Mouse (Mus musculus) left cerebral cortex, adult 6 months (tissue): ENCODE results near the gene Sh3bp5. TPM values are rescaled to one million over a fixed set of nuclear protein-coding genes. Genes with fewer than 3 reads are reported as not detected.

Experiments
- long read RNA-seq, 2 experiments: library from polyadenylated mRNA; unstranded; transcript quantifications; one replicate each; pipeline ENCODE4 v2.0.0; 2019 to 2020
- polyA plus RNA-seq: library from polyadenylated mRNA; unstranded; fragments of <200 nt; fragmentation: Nextera tagmentation; gene quantifications from 2 replicates; pipeline ENCODE4 v1.2.3, GENCODE M21; 2021

Gene Sh3bp5
- 22.4 and 23.5 TPM in 2 replicates for polyA plus RNA-seq
- long read RNA-seq, experiment 1, transcript Sh3bp5-201 (9 exons, 2,684 nt) = major isoform, 129 of 145 reads
- long read RNA-seq, experiment 1, partial matches to known transcripts = 7 of 145 reads
- long read RNA-seq, experiment 1, other reads (novel, unspliced or antisense) = 9 of 145 reads
- long read RNA-seq, experiment 2, transcript Sh3bp5-201 (9 exons, 2,684 nt) = major isoform, 34 of 48 reads
- long read RNA-seq, experiment 2, partial matches to known transcripts = 10 of 48 reads
- long read RNA-seq, experiment 2, other reads (novel, unspliced or antisense) = 4 of 48 reads

GRCm38 (mm10) chr14:31435930-31436693 is at the start of gene Sh3bp5:
Gene Sh3bp5 (minus strand): TSS chr14:31436078.

GRCm38 (mm10) chr14:31336369-31337155 is 99.3 kb downstream of the Sh3bp5 start, which contains the start of gene Capn7:
Gene Capn7 (plus strand): TSS chr14:31336638.

DNA sequence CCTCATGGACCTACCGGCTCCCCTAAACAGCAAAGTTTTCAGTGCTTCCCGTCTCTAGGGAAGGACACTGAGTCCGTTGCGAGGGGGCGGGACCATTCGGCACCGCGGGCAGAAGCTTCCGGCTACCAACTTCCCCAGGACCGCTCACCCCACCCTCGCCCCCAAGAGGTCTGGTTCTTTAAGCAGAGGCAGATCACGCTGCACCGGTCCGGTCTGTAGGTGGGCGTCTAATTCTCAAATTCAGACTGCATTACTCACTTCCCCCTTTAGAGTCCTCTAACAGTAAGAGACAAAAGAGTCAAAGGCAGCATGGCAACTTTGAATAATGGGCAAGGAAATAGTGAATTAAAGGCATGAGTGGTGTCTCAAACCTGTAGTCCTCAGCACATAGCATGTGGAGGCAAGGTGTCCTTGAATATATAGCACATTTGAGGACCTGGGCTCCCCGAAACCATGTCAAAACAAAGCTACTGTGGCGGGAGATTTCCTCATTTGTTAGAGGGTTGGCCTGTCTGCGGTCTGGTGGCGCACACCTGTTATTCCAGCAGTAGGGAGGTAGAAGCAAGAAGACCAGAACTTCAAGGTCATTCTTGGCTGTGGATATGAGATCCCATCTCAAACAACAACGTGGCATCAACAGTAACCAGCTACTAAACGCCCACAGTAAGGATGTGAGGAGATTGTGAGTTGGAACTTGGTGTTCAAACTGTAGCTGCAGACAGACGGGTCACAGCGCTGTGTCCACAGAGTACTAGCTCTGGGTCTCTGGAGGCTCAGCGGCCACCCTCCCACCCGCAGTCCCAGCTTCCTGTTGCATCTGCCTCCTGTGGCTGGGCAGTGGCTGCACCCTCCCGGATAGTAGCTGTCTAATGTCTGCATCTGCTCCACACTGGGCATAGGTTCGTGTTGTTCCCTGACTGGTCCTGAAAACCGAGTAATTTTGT is 111.8 kb downstream of the Sh3bp5 start, which contains the start of gene Dnah1:
Gene Dnah1, minus strand, starts transcription at position 48 of the 944 bp plus-strand sequence.

Other genes with a start within 250 kb of the Sh3bp5 start
- gene Tnnc1, start 227.8 kb downstream of the Sh3bp5 start, polyA plus RNA-seq = 65.8 and 69.3 TPM in 2 replicates
- 114 and 135 TPM in 2 replicates for gene Nisch, start 219.1 kb downstream of the Sh3bp5 start, polyA plus RNA-seq
- 0.05 and 0.06 TPM in 2 replicates for gene Sema3g, start 218.2 kb downstream of the Sh3bp5 start, polyA plus RNA-seq
- gene Phf7, start 184.8 kb downstream of the Sh3bp5 start, polyA plus RNA-seq = 3.6 and 3.7 TPM in 2 replicates
- 78.3 and 83.8 TPM in 2 replicates for gene Bap1, start 184.6 kb downstream of the Sh3bp5 start, polyA plus RNA-seq
- 2.8 and 3.2 TPM in 2 replicates for gene Dnah1, start 112.2 kb downstream of the Sh3bp5 start, polyA plus RNA-seq
- gene Capn7, start 99.4 kb downstream of the Sh3bp5 start, polyA plus RNA-seq = 14.1 and 16.4 TPM in 2 replicates
- gene Eaf1, start 58.3 kb upstream of the Sh3bp5 start, polyA plus RNA-seq = 3.1 and 4.1 TPM in 2 replicates
- gene Mettl6, start 59.0 kb upstream of the Sh3bp5 start, polyA plus RNA-seq = 12.1 and 12.4 TPM in 2 replicates
- gene Colq, start 155.3 kb upstream of the Sh3bp5 start, polyA plus RNA-seq = 0.82 and 0.84 TPM in 2 replicates
- gene Gm49387, start 204.8 kb upstream of the Sh3bp5 start, polyA plus RNA-seq = not detected in 2 replicates
- 7.2 and 8.8 TPM in 2 replicates for gene Btd, start 204.9 kb upstream of the Sh3bp5 start, polyA plus RNA-seq
- gene Hacl1, start 205.2 kb upstream of the Sh3bp5 start, polyA plus RNA-seq = 7.8 and 13.5 TPM in 2 replicates